Mouse (Mus musculus) neural tube, embryonic 14.5 days (tissue): Measurements from ENCODE around the gene Gpc5. TPM values are rescaled to one million over a fixed set of nuclear protein-coding genes. Genes with fewer than 3 reads are reported as not detected.

ENCODE experiments used
- ATAC-seq: fragments of 200-750 bp; cut with Nextera tagmentation; 2 replicates; pipeline ENCODE4 v1.8.0; 2017; ENCODE audit warnings: low read depth, mild to moderate bottlenecking, moderate TSS enrichment, moderate library complexity
- H3K27ac ChIP-seq: fragments of 300-500 bp; sonication (generic); 2 replicates; pipeline ENCODE4 v1.5.1; 2014; ENCODE audit warnings: low read depth, mild to moderate bottlenecking, control low read depth, low read length, moderate library complexity, mixed read lengths
- H3K27me3 ChIP-seq: fragments of 300-500 bp; sonication (generic); 2 replicates; pipeline ENCODE4 v1.6.1; 2014; ENCODE audit warnings: low read length; ENCODE audit not compliant: control insufficient read depth, insufficient read depth
- H3K36me3 ChIP-seq: fragments of 300-500 bp; sonication (generic); 2 replicates; pipeline ENCODE4 v1.6.1; 2014; ENCODE audit warnings: low read length, mixed read lengths; ENCODE audit not compliant: control insufficient read depth, insufficient read depth
- H3K4me1 ChIP-seq: fragments of 300-500 bp; sonication (generic); 2 replicates; pipeline ENCODE4 v1.6.1; 2014; ENCODE audit warnings: low read length; ENCODE audit not compliant: control insufficient read depth, insufficient read depth
- H3K4me2 ChIP-seq: fragments of 300-500 bp; sonication (generic); 2 replicates; pipeline ENCODE4 v1.6.1; 2014; ENCODE audit warnings: mild to moderate bottlenecking, low read depth, low read length, control low read depth
- H3K4me3 ChIP-seq: fragments of 300-500 bp; sonication (generic); 2 replicates; pipeline ENCODE4 v1.5.1; 2014; ENCODE audit warnings: low read depth, low read length, control low read depth, mixed read lengths
- H3K9ac ChIP-seq: fragments of 300-500 bp; sonication (generic); replicated peaks from 2 replicates; pipeline ENCODE4 v1.6.1; 2014; ENCODE audit warnings: low read depth, mild to moderate bottlenecking, control low read depth, low read length, mixed read lengths
- H3K9me3 ChIP-seq: fragments of 300-500 bp; sonication (generic); 2 replicates; pipeline ENCODE4 v1.6.1; 2016; ENCODE audit warnings: low read length; ENCODE audit not compliant: control insufficient read depth
- WGBS: fragments of 180-500 bp; shearing (Covaris S2); extraction: QIAGEN DNeasy Blood & Tissue Kit; methylation state at CpG from one replicate; pipeline ENCODE4 v1.1.7; 2014; 5-methylcytosine and 5-hydroxymethylcytosine counted together
- polyA plus RNA-seq: library from polyadenylated mRNA; unstranded; fragments of >200 nt; fragmentation: Nextera tagmentation; extraction: Ambion mirVana; gene quantifications from 2 replicates; pipeline ENCODE4 v1.2.1, GENCODE M21; 2014

Gene Gpc5
- polyA plus RNA-seq, result 18.5 and 28.6 TPM in 2 replicates

GRCm38 (mm10) chr14:115092081-115092480 is at the start of gene Gpc5:
Gene Gpc5 (plus strand): TSS chr14:115092215.
- Histone ChIP-seq H3K27ac (no peak within 1 kb of the TSS), H3K9me3 (no peaks in the 10 kb centered on the region), H3K4me1 (no peaks in the 10 kb centered on the region), H3K36me3 (no peaks in the 10 kb centered on the region), H3K27me3 (peaks cover 17% of the 10 kb centered on the region), H3K9ac (peak within 1 kb of the TSS; percentile 57), H3K4me3 (peak within 1 kb of the TSS; percentile 65), H3K4me2 (peak within 1 kb of the TSS; percentile 89)
- WGBS, result under 1% methylated on average over 31 of the region's 31 CpGs
- ATAC-seq, result peak; percentile 99

- Histone ChIP-seq H3K4me1 (peaks cover 15% of the 10 kb centered on the region), H3K36me3 (peaks cover 12% of the 10 kb centered on the region), H3K9ac (peak overlapping the region; percentile 93; the same call in 1 of the 2 replicates), H3K4me2 (peak overlapping the region; percentile 68), H3K27me3 (no peaks in the 10 kb centered on the region), H3K27ac (no peak overlapping the region), H3K9me3 (no peaks in the 10 kb centered on the region), H3K4me3 (peak overlapping the region; percentile 95)
- ATAC-seq, result no peak
- 0% methylated on average over 4 of the region's 4 CpGs for WGBS
Measured at GRCm38 (mm10) chr14:115042660-115043059, 49.4 kb upstream of the Gpc5 start.

GRCm38 (mm10) chr14:115044016-115044415 is 48.0 kb upstream of the Gpc5 start:
- no peak for ATAC-seq
- Histone ChIP-seq H3K27ac (no peak overlapping the region), H3K4me1 (peaks cover 15% of the 10 kb centered on the region), H3K27me3 (no peaks in the 10 kb centered on the region), H3K9ac (no peak overlapping the region), H3K36me3 (peaks cover 12% of the 10 kb centered on the region), H3K9me3 (no peaks in the 10 kb centered on the region), H3K4me3 (no peak overlapping the region), H3K4me2 (no peak overlapping the region)
- WGBS, result 85% methylated on average over 5 of the region's 5 CpGs

- no peak for ATAC-seq
- H3K4me2 ChIP-seq, result no peak overlapping the region
- H3K4me1 ChIP-seq, result peaks cover 15% of the 10 kb centered on the region
- WGBS, result 82% methylated on average over 3 of the region's 3 CpGs
- H3K27ac ChIP-seq, result no peak overlapping the region
- H3K4me3 ChIP-seq, result no peak overlapping the region
- H3K9ac ChIP-seq, result no peak overlapping the region
- H3K9me3 ChIP-seq, result no peaks in the 10 kb centered on the region
- H3K27me3 ChIP-seq, result no peaks in the 10 kb centered on the region
- H3K36me3 ChIP-seq, result peaks cover 12% of the 10 kb centered on the region
Measured at GRCm38 (mm10) chr14:115045712-115046111, 46.3 kb upstream of the Gpc5 start.

GRCm38 (mm10) chr14:115047316-115047715 is 44.7 kb upstream of the Gpc5 start:
- Histone ChIP-seq H3K27ac (no peak overlapping the region), H3K36me3 (peaks cover 12% of the 10 kb centered on the region), H3K27me3 (no peaks in the 10 kb centered on the region), H3K9ac (no peak overlapping the region), H3K4me2 (no peak overlapping the region), H3K4me1 (peaks cover 15% of the 10 kb centered on the region), H3K9me3 (no peaks in the 10 kb centered on the region), H3K4me3 (no peak overlapping the region)
- ATAC-seq, result no peak
- WGBS, result 92% methylated on average over 3 of the region's 3 CpGs

- H3K4me2 ChIP-seq, result no peak overlapping the region
- no peaks in the 10 kb centered on the region for H3K9me3 ChIP-seq
- H3K36me3 ChIP-seq, result peaks cover 12% of the 10 kb centered on the region
- H3K27me3 ChIP-seq, result no peaks in the 10 kb centered on the region
- no peak overlapping the region for H3K9ac ChIP-seq
- H3K4me3 ChIP-seq, result no peak overlapping the region
- 64% methylated on average over 5 of the region's 5 CpGs for WGBS
- ATAC-seq, result no peak
- H3K27ac ChIP-seq, result no peak overlapping the region
- H3K4me1 ChIP-seq, result peaks cover 9% of the 10 kb centered on the region; the same call in 1 of the 2 replicates
Measured at GRCm38 (mm10) chr14:115047990-115048862, 43.8 kb upstream of the Gpc5 start.

GRCm38 (mm10) chr14:115048863-115049566 is 43.0 kb upstream of the Gpc5 start:
- WGBS, result 32% methylated on average over 5 of the region's 5 CpGs

GRCm38 (mm10) chr14:115049831-115050230 is 42.2 kb upstream of the Gpc5 start:
- Histone ChIP-seq H3K27ac (no peak overlapping the region), H3K9ac (no peak overlapping the region), H3K27me3 (no peaks in the 10 kb centered on the region), H3K36me3 (0 out of 2 replicates have a peak, but pooled peaks cover under 1% of the 10 kb centered on the region), H3K4me2 (no peak overlapping the region), H3K9me3 (no peaks in the 10 kb centered on the region), H3K4me1 (no peaks in the 10 kb centered on the region), H3K4me3 (no peak overlapping the region)
- ATAC-seq, result no peak

More at GRCm38 (mm10) chr14:115048863-115049566, 43.0 kb upstream of the Gpc5 start:
- peaks cover 7% of the 10 kb centered on the region for H3K36me3 ChIP-seq
- no peak for ATAC-seq
- H3K27ac ChIP-seq, result no peak overlapping the region
- H3K4me1 ChIP-seq, result 0 out of 2 replicates have a peak, but pooled peaks cover 3% of the 10 kb centered on the region
- H3K4me2 ChIP-seq, result no peak overlapping the region
- H3K4me3 ChIP-seq, result no peak overlapping the region
- no peaks in the 10 kb centered on the region for H3K9me3 ChIP-seq
- no peaks in the 10 kb centered on the region for H3K27me3 ChIP-seq
- no peak overlapping the region for H3K9ac ChIP-seq
